Mouse (Mus musculus) cerebellum, adult 2 months (tissue): ENCODE measurements around the gene Fnip2.

Experiments
- CTCF ChIP-seq: fragments of 200-500 bp; IDR thresholded peaks from 2 replicates; pipeline ENCODE4 v1.5.1; 2011; ENCODE audit warnings: low read depth, mild to moderate bottlenecking, control low read depth, low read length, moderate library complexity, borderline replicate concordance; ENCODE audit not compliant: insufficient read depth
- POLR2A ChIP-seq: fragments of 200-500 bp; IDR thresholded peaks from 2 replicates; pipeline ENCODE4 v1.6.1; 2011; ENCODE audit warnings: low read length, control low read depth, borderline replicate concordance; ENCODE audit not compliant: insufficient read depth

DNA sequence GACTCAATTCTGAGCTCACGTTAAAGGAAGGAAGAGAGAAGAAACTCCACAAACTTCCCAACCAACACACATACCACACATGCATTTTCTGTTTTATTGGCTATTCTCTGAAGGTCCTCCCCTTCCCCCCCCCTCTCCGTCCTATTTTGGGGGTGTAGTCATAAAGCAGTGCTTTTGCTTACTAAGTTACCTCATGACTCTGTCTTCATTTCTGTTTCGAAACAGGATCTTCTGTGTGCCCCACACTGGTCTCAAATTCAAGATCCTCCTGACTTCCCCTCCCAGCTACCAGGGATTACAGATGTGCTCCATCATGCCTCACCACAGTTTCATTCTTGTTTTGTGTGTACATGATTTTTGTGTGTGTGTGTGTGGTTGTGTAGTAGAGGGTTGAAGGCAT is 4.8 kb upstream of the Fnip2 start:
- TF ChIP-seq CTCF = no peak
- TF ChIP-seq POLR2A = no peak
